Mouse (Mus musculus) intestine, embryonic 16.5 days (tissue): ENCODE results near the gene Pwp1. TPM values are rescaled to one million over a fixed set of nuclear protein-coding genes. Genes with fewer than 3 reads are reported as not detected.
A peak's percentile ranks its signal among the peaks of the same experiment; 100 is the strongest.
"Not testable (repeated sequence)": the region's sequence is repeated elsewhere in the genome, so short reads cannot be mapped to it uniquely, and the experiment has no call there.

Experiments used
- ATAC-seq: fragments of 200-750 bp; cut with Nextera tagmentation; 2 replicates; pipeline ENCODE4 v1.8.0; 2017; ENCODE audit warnings: moderate TSS enrichment, moderate library complexity
- H3K27ac ChIP-seq: fragments of 300-500 bp; sonication (generic); 2 replicates; pipeline ENCODE4 v1.5.1; 2014; ENCODE audit warnings: mild to moderate bottlenecking, low read length
- H3K27me3 ChIP-seq: fragments of 300-500 bp; sonication (generic); replicated peaks from 2 replicates; pipeline ENCODE4 v1.6.1; 2014; ENCODE audit warnings: low read length, control low read depth, mixed read lengths; ENCODE audit not compliant: control insufficient read depth, insufficient read depth
- H3K36me3 ChIP-seq: fragments of 300-500 bp; sonication (generic); 2 replicates; pipeline ENCODE4 v1.6.1; 2014; ENCODE audit warnings: low read length, control low read depth; ENCODE audit not compliant: control insufficient read depth, insufficient read depth
- H3K4me1 ChIP-seq: fragments of 300-500 bp; sonication (generic); 2 replicates; pipeline ENCODE4 v1.6.1; 2014; ENCODE audit warnings: low read length, control low read depth, mixed read lengths; ENCODE audit not compliant: control insufficient read depth, insufficient read depth
- H3K4me2 ChIP-seq: fragments of 300-500 bp; sonication (generic); 2 replicates; pipeline ENCODE4 v1.6.1; 2014; ENCODE audit warnings: low read depth, low read length, control low read depth
- H3K4me3 ChIP-seq: fragments of 300-500 bp; sonication (generic); 2 replicates; pipeline ENCODE4 v1.5.1; 2014; ENCODE audit warnings: mild to moderate bottlenecking, low read length
- H3K9ac ChIP-seq: fragments of 300-500 bp; sonication (generic); 2 replicates; pipeline ENCODE4 v1.6.1; 2014; ENCODE audit warnings: low read depth, low read length
- H3K9me3 ChIP-seq: fragments of 300-500 bp; sonication (generic); 2 replicates; pipeline ENCODE4 v1.6.1; 2016; ENCODE audit warnings: low read length, control low read depth; ENCODE audit not compliant: control insufficient read depth
- WGBS: fragments of 180-500 bp; shearing (Covaris S2); extraction: QIAGEN DNeasy Blood & Tissue Kit; methylation state at CpG from one replicate; pipeline ENCODE4 v1.1.7; 2014; 5-methylcytosine and 5-hydroxymethylcytosine counted together
- polyA plus RNA-seq: library from polyadenylated mRNA; unstranded; fragments of >200 nt; fragmentation: Nextera tagmentation; extraction: Ambion mirVana; gene quantifications from 2 replicates; pipeline ENCODE4 v1.2.1, GENCODE M21; 2015

The Pwp1 gene
- 55.8 and 59.1 TPM in 2 replicates for polyA plus RNA-seq

GRCm38 (mm10) chr10:85829085-85829853 lies at the start of gene Pwp1:
TSS of gene Pwp1 (plus strand) at chr10:85829494.
- not testable (repeated sequence) for H3K27ac ChIP-seq, H3K27me3 ChIP-seq, H3K4me1 ChIP-seq, H3K9me3 ChIP-seq, H3K36me3 ChIP-seq
- Histone ChIP-seq H3K9ac (peak within 1 kb of the TSS; percentile 68), H3K4me3 (peak within 1 kb of the TSS; percentile 53), H3K4me2 (peak within 1 kb of the TSS; percentile 75)
- peak; percentile 89 for ATAC-seq
- 3% methylated on average over 49 of the region's 49 CpGs for WGBS

DNA sequence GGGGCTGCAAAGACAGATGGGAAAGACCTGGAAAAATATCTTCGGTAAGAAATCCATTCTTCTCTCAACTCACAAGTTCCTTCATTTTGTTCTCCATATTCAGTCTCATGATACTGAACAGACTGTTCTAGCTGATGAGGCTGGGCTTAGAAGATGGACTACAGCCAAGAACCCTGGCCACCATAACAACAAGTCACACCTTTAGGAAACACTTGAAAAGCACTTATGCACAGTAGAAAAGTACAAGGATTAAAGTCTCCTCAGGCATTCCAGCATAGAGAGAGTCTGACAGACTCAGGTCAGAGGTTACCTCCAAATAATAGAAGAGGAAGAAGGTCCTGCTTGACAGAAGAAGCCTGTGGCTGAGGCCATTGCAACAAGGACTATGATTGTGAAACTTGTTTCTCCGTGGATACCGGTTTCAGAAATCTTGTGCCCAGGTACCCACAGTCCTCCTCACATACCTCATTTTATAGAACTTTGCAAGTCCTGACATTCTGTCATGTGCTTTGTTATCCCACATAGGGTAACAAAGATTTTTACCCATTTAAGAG lies 7.1 kb upstream of the Pwp1 start:
- WGBS: 89% methylated on average over 1 of the region's 3 CpGs
- not testable (repeated sequence) for H3K9ac ChIP-seq, H3K27ac ChIP-seq, H3K4me2 ChIP-seq, H3K36me3 ChIP-seq, H3K9me3 ChIP-seq, H3K4me1 ChIP-seq, H3K27me3 ChIP-seq, H3K4me3 ChIP-seq, ATAC-seq

- H3K9ac ChIP-seq, H3K4me2 ChIP-seq, H3K4me1 ChIP-seq, ATAC-seq, H3K36me3 ChIP-seq, H3K9me3 ChIP-seq, H3K4me3 ChIP-seq, H3K27ac ChIP-seq, H3K27me3 ChIP-seq: not testable (repeated sequence)
- 74% methylated on average over 1 of the region's 1 CpGs for WGBS
These were observed 5.5 kb upstream of the Pwp1 start for GRCm38 (mm10) chr10:85823752-85824151.

GRCm38 (mm10) chr10:85828722-85829084 lies 591 bp upstream of the Pwp1 start:
- ATAC-seq, H3K36me3 ChIP-seq, H3K27ac ChIP-seq, H3K4me1 ChIP-seq, H3K9me3 ChIP-seq, H3K27me3 ChIP-seq, H3K9ac ChIP-seq: not testable (repeated sequence)
- 57% methylated on average over 5 of the region's 5 CpGs for WGBS
- peak overlapping the region; percentile 53 for H3K4me3 ChIP-seq
- H3K4me2 ChIP-seq: peak overlapping the region; percentile 75

- H3K27me3 ChIP-seq: no peaks in the 10 kb centered on the region
- no peak overlapping the region for H3K27ac ChIP-seq
- H3K4me1 ChIP-seq: no peaks in the 10 kb centered on the region
- H3K9ac ChIP-seq: no peak overlapping the region
- no peaks in the 10 kb centered on the region for H3K36me3 ChIP-seq
- no peak for ATAC-seq
- H3K4me2 ChIP-seq: no peak overlapping the region
- WGBS: 69% methylated on average over 4 of the region's 4 CpGs
- no peak overlapping the region for H3K4me3 ChIP-seq
- no peaks in the 10 kb centered on the region for H3K9me3 ChIP-seq
These were observed 17.0 kb downstream of the Pwp1 start for GRCm38 (mm10) chr10:85846105-85846862.

- H3K4me1 ChIP-seq: peaks cover 7% of the 10 kb centered on the region
- peak; percentile 97 for ATAC-seq
- WGBS: under 1% methylated on average over 50 of the region's 55 CpGs
- H3K36me3 ChIP-seq: peaks cover 10% of the 10 kb centered on the region
- peak overlapping the region; percentile 96 for H3K4me3 ChIP-seq
- peak overlapping the region; percentile 87 for H3K4me2 ChIP-seq
- H3K9ac ChIP-seq: peak overlapping the region; percentile 96
- H3K9me3 ChIP-seq: no peaks in the 10 kb centered on the region
- H3K27me3 ChIP-seq: no peaks in the 10 kb centered on the region
- peak overlapping the region; percentile 73 for H3K27ac ChIP-seq
These were observed 42.6 kb downstream of the Pwp1 start for GRCm38 (mm10) chr10:85871698-85872478.

- Histone ChIP-seq H3K9ac (peak overlapping the region; percentile 96), H3K36me3 (peaks cover 10% of the 10 kb centered on the region), H3K9me3 (no peaks in the 10 kb centered on the region), H3K4me1 (peaks cover 7% of the 10 kb centered on the region), H3K4me2 (peak overlapping the region; percentile 87), H3K27ac (no peak overlapping the region), H3K27me3 (no peaks in the 10 kb centered on the region), H3K4me3 (peak overlapping the region; percentile 96)
- WGBS: under 1% methylated on average over 5 of the region's 5 CpGs
- no peak; the same call in 1 of the 2 replicates for ATAC-seq
These were observed 43.1 kb downstream of the Pwp1 start for GRCm38 (mm10) chr10:85872479-85872773.

DNA sequence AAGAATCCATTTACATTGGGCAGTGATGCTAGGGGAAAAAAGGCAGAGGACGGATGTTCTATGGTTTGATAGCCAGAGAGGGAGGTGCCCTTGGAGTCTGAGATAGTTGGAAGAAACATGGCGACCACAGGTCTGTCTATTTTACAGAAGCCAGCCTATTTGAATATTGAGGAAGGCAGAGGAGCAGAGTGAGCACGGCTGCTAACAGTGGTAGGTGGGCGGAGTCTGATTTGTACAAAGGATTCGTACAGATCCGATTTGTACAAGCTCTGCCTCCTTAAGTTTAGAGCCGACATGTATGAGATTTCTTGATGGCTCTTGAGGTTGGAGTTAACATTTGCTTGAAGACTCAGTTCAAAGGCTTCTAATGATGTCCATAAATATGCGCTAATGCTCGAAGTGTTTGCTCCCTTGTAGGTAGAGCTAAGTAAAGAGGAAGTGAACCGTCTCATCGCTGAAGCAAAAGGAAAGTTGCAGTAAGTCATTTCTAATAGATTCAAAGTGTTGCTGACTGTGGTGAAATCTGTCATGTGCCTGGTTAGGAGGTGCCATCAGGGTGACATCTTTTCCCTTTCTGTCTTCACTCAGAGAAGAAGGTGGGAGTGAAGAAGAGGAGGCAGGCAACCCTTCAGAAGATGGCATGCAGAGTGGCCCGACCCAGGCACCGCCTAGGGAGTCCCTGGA lies 44.7 kb downstream of the Pwp1 start:
- peaks cover 10% of the 10 kb centered on the region for H3K36me3 ChIP-seq
- no peak overlapping the region for H3K9ac ChIP-seq
- peaks cover 7% of the 10 kb centered on the region for H3K4me1 ChIP-seq
- ATAC-seq: no peak
- no peak overlapping the region for H3K27ac ChIP-seq
- no peaks in the 10 kb centered on the region for H3K9me3 ChIP-seq
- H3K27me3 ChIP-seq: no peaks in the 10 kb centered on the region
- 87% methylated on average over 13 of the region's 13 CpGs for whole genome bisulfite sequencing
- no peak overlapping the region for H3K4me3 ChIP-seq
- H3K4me2 ChIP-seq: no peak overlapping the region

DNA sequence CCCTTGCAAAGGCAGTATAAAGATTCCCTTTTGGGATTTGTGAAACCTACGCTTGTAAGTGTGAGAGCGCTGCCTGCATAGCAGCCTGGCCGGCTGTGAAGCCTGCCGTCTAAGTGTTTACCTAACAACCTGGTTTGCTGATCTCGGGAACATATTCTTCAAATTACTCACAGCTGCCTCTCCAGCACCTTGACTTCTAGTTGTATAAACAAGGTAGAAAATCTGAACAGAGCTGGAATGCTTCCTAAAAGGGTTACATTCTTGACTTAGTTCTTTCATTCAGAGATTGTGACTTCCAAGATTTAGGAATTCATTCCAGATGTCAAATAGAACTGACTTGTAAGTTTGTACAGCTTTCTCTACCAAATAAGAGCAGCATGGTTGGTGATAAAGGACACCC lies 46.5 kb downstream of the Pwp1 start:
- Histone ChIP-seq H3K9ac (no peak overlapping the region), H3K4me1 (peaks cover 7% of the 10 kb centered on the region), H3K27ac (no peak overlapping the region), H3K9me3 (no peaks in the 10 kb centered on the region), H3K4me3 (no peak overlapping the region), H3K27me3 (no peaks in the 10 kb centered on the region), H3K4me2 (no peak overlapping the region), H3K36me3 (peaks cover 14% of the 10 kb centered on the region)
- WGBS: 85% methylated on average over 5 of the region's 5 CpGs
- no peak for ATAC-seq
